Mouse (Mus musculus) regulatory T cell (primary cell): ENCODE data around the gene Ndufa5.

Source experiments
- in situ Hi-C: fragments of 300-600 bp; cut with MboI, MseI; formaldehyde crosslinking; loops from one replicate; pipeline ENCODE4 v1.15.1; 2025; ENCODE audit warnings: high pct_unique_total_duplicates

The Ndufa5 gene

DNA sequence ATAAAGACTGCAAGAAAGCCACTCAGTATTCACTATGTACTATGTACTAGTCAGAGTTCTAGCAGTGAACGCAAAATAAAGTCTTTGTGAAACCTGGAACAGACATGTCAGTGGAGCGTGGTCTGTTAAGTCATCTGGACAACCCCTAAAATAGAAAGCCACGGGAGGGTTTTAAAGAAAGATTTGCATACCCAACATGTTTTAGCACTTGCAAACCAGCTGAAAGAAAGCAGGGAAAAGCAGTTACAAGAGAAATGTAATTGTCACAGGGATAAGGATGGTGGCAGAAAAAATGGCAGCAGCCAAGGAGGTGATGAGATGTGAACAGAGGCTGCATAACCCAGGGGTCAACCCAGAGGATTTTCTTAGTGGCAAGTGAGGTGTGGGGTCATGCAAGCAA, 2.1 kb downstream of the Ndufa5 start:
- in situ Hi-C loops = loop anchor here (5.0 kb wide), 2 partner anchors 142 to 1282 kb away; partner anchors contain the start of genes Pot1a and Wasl

DNA sequence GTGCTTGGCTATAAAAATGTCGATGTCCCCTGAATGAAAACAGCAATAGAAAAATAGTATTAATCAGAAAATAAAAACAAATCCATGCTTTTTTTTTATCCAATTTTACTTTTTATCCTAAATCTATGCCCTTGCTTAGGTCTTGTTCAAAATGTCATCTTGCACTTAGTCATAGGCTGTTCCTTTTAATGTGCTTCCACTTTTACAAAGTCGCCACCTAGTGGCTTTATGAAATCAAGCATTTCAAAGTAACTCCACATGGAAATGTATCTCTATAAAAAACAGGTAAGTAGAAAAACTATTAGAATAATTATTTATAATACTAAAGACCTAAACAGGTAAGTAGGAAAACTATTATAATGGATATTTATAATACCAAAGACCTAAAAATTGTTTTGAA, 11.6 kb downstream of the Ndufa5 start:
- in situ Hi-C loops = no loop called here

DNA sequence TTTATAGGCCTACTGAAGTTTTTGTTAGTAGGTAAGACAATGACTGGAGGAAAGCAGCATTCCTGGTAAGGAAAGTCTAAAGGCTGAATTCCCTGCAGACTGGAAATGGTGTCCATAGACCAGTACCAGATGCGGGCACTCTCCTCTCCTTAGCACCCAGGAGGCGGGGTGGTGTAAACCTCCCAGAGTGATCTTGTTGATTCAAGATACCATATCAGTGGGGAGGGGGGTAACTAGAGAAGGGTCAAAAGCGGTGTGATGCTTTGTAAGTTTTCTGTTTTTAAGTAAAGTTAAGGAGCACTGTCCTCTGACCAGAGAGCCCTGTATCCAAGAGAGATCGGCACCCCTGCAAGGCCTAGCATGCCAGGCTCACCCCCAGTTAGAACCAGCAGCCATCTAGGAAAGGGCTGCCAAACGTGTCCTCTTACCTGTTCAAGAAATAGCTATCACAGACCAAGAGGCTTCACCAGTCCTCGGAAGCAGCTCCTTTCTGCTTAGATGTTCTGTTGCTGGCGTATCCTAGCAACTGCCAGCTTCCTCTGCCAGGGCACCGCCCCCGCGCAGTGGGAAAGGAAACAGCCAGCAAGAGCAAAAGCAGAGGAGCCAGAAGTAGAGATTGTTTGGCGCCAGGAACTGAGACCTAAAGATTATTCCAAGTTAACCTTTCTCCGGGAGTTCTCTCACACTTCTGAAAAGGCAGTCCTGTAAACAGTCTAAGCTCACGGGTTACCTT, 13.1 kb downstream of the Ndufa5 start, which contains the start of gene Iqub:
Gene Iqub, minus strand, starts transcription at position 516 of the 733 bp plus-strand sequence.
- in situ Hi-C loops = no loop called here

DNA sequence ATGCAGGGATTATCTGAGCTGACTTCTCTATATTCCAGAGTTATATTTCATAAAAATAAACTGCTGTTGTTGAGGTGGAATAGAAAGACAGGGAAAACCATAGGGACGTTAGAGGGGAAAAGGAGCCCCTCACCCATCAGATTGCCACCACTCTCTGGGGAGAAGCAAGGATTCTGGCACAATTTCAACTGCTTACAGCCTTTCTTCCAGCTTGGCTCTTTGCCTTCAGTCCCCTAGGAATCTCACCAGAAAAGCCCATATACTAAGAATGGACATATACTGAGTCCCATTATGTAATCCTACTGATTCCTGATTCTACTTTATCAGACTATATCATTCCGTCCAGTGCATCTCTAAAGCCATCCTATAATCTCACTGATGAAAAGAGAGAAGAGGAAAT, 23.7 kb downstream of the Ndufa5 start:
- in situ Hi-C loops = no loop called here

DNA sequence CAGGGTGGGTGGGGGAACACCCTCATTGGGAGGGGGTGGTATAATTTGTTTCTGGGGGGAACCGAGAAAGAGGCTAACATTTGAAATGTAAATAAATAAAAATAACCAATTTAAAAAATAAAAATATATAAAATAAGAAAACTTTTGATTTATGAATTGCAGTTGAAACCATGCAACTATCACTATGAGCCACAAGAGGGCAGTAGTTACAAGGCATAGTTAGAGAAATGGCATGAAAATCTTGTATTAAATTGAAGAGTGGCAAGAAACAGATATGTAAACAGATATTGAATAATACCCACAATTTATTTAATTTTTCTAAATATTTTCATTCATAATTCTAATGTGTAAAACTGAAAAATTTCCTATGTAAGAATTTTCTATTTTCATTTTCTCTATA, 37.5 kb downstream of the Ndufa5 start:
- in situ Hi-C loops = no loop called here

DNA sequence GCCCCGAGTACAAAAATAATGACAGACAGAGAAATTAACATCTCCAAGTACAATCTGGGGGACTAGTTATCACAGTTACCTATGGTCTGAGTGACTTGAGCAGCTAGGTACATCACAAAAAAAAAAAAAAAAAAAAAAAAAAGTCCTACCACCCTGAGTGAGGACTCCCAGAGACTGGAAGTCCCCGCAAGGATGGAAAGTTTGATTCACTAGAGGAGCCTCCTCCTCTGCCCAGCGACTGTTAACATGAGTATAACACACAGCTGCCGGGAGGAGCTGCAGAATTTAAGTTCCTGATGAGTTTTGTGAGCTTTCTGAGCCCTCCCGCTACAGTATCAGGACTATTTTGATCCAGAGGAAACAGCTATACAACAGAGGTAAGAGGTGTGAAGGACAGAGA, 41.3 kb downstream of the Ndufa5 start:
- in situ Hi-C loops = no loop called here

DNA sequence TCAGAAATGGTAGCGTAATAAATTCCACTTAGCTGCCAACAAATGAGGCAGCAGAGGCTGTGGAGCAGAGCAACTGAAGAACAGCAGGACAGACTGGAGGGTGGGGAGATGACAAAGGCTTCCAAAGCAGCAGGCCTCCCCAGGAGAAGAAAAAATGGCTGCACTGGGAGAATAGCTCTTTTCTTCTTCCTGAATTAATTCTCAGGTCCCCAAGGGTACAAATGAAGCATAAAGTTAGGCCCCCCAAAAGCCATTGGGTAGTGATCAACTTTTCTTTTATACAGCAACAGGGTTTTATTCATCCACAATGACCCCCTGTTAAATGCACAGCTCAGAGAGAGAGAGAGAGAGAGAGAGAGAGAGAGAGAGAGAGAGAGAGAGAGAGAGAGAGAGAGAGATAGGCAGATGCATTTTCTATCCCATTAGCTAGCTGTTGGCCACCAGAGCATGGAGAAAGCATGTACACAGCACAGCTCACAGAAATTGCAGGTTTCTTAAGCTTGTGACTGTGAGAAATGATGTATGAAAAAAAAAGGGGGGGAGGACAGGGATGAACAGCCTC, 57.2 kb downstream of the Ndufa5 start:
- in situ Hi-C loops = no loop called here

DNA sequence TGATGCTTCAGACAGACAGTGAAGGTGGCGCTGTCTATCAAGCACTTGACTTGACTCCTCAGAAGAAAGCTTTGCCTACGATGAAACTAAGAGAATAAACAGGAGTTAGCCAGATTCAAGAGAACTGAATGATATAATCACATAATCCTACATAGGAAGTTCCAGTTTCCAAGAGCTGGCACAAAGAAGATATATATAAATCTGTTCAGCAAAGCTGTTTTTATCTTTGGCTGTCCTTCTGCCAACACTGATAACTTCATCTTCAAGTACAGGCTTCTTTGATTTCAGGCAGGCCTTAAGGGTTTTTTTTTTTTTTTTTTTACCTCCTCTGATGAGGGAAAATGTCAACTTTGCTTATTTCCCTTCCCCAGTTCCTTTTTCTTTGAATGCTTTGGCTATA, 57.7 kb downstream of the Ndufa5 start:
- in situ Hi-C loops = no loop called here
